Mouse (Mus musculus) intestine, embryonic 16.5 days (tissue): ENCODE results near the gene Top2a. TPM values are rescaled to one million over a fixed set of nuclear protein-coding genes. Genes with fewer than 3 reads are reported as not detected.

ENCODE experiments used
- ATAC-seq: fragments of 200-750 bp; cut with Nextera tagmentation; 2 replicates; pipeline ENCODE4 v1.8.0; 2017; ENCODE audit warnings: moderate TSS enrichment, moderate library complexity
- H3K27ac ChIP-seq: fragments of 300-500 bp; sonication (generic); 2 replicates; pipeline ENCODE4 v1.5.1; 2014; ENCODE audit warnings: mild to moderate bottlenecking, low read length
- H3K27me3 ChIP-seq: fragments of 300-500 bp; sonication (generic); replicated peaks from 2 replicates; pipeline ENCODE4 v1.6.1; 2014; ENCODE audit warnings: low read length, control low read depth, mixed read lengths; ENCODE audit not compliant: control insufficient read depth, insufficient read depth
- H3K36me3 ChIP-seq: fragments of 300-500 bp; sonication (generic); 2 replicates; pipeline ENCODE4 v1.6.1; 2014; ENCODE audit warnings: low read length, control low read depth; ENCODE audit not compliant: control insufficient read depth, insufficient read depth
- H3K4me1 ChIP-seq: fragments of 300-500 bp; sonication (generic); 2 replicates; pipeline ENCODE4 v1.6.1; 2014; ENCODE audit warnings: low read length, control low read depth, mixed read lengths; ENCODE audit not compliant: control insufficient read depth, insufficient read depth
- H3K4me2 ChIP-seq: fragments of 300-500 bp; sonication (generic); 2 replicates; pipeline ENCODE4 v1.6.1; 2014; ENCODE audit warnings: low read depth, low read length, control low read depth
- H3K4me3 ChIP-seq: fragments of 300-500 bp; sonication (generic); 2 replicates; pipeline ENCODE4 v1.5.1; 2014; ENCODE audit warnings: mild to moderate bottlenecking, low read length
- H3K9ac ChIP-seq: fragments of 300-500 bp; sonication (generic); 2 replicates; pipeline ENCODE4 v1.6.1; 2014; ENCODE audit warnings: low read depth, low read length
- H3K9me3 ChIP-seq: fragments of 300-500 bp; sonication (generic); 2 replicates; pipeline ENCODE4 v1.6.1; 2016; ENCODE audit warnings: low read length, control low read depth; ENCODE audit not compliant: control insufficient read depth
- WGBS: fragments of 180-500 bp; shearing (Covaris S2); extraction: QIAGEN DNeasy Blood & Tissue Kit; methylation state at CpG from one replicate; pipeline ENCODE4 v1.1.7; 2014; 5-methylcytosine and 5-hydroxymethylcytosine counted together
- polyA plus RNA-seq: library from polyadenylated mRNA; unstranded; fragments of >200 nt; fragmentation: Nextera tagmentation; extraction: Ambion mirVana; gene quantifications from 2 replicates; pipeline ENCODE4 v1.2.1, GENCODE M21; 2015

Top2a gene
- polyA plus RNA-seq, 1 experiment from 2014 or later, result 149 TPM

GRCm38 (mm10) chr11:98950484-98950883 lies 73.5 kb downstream of the Top2a start:
- WGBS, result 83% methylated on average over 9 of the region's 9 CpGs
- H3K4me3 ChIP-seq, result no peak overlapping the region
- no peak overlapping the region for H3K9ac ChIP-seq
- H3K4me1 ChIP-seq, result peaks cover 75% of the 10 kb centered on the region
- H3K27ac ChIP-seq, result peak overlapping the region; percentile 13; the same call in 1 of the 2 replicates
- H3K4me2 ChIP-seq, result no peak overlapping the region
- H3K36me3 ChIP-seq, result peaks cover 8% of the 10 kb centered on the region; the same call in 1 of the 2 replicates
- ATAC-seq, result no peak
- no peaks in the 10 kb centered on the region for H3K27me3 ChIP-seq
- H3K9me3 ChIP-seq, result no peaks in the 10 kb centered on the region

- WGBS, result 83% methylated on average over 7 of the region's 7 CpGs
- H3K4me1 ChIP-seq, result peaks cover 75% of the 10 kb centered on the region
Measured at GRCm38 (mm10) chr11:98949958-98950460, 74.0 kb downstream of the Top2a start.

GRCm38 (mm10) chr11:98949242-98949957 lies 74.6 kb downstream of the Top2a start:
- peaks cover 8% of the 10 kb centered on the region; the same call in 1 of the 2 replicates for H3K36me3 ChIP-seq
- 75% methylated on average over 12 of the region's 12 CpGs for WGBS
- H3K4me1 ChIP-seq, result peaks cover 75% of the 10 kb centered on the region
- no peak overlapping the region for H3K4me2 ChIP-seq
- H3K27me3 ChIP-seq, result no peaks in the 10 kb centered on the region
- H3K4me3 ChIP-seq, result no peak overlapping the region
- H3K27ac ChIP-seq, result no peak overlapping the region
- H3K9me3 ChIP-seq, result no peaks in the 10 kb centered on the region
- no peak for ATAC-seq
- H3K9ac ChIP-seq, result 0 out of 2 replicates have a peak overlapping the region, but pooled peaks have one; percentile 2

More at GRCm38 (mm10) chr11:98949958-98950460, 74.0 kb downstream of the Top2a start:
- no peak for ATAC-seq
- H3K9ac ChIP-seq, result no peak overlapping the region
- no peak overlapping the region for H3K4me2 ChIP-seq
- H3K27me3 ChIP-seq, result no peaks in the 10 kb centered on the region
- no peak overlapping the region for H3K27ac ChIP-seq
- H3K4me3 ChIP-seq, result no peak overlapping the region
- H3K9me3 ChIP-seq, result no peaks in the 10 kb centered on the region
- peaks cover 8% of the 10 kb centered on the region; the same call in 1 of the 2 replicates for H3K36me3 ChIP-seq

- ATAC-seq, result no peak
- Histone ChIP-seq H3K4me1 (peaks cover 75% of the 10 kb centered on the region), H3K4me2 (no peak overlapping the region), H3K9me3 (no peaks in the 10 kb centered on the region), H3K27me3 (no peaks in the 10 kb centered on the region), H3K4me3 (no peak overlapping the region), H3K36me3 (peaks cover 8% of the 10 kb centered on the region; the same call in 1 of the 2 replicates), H3K9ac (no peak overlapping the region), H3K27ac (0 out of 2 replicates have a peak overlapping the region, but pooled peaks have one; percentile 2)
- WGBS, result 57% methylated on average over 18 of the region's 18 CpGs
Measured at GRCm38 (mm10) chr11:98947969-98948569, 75.9 kb downstream of the Top2a start.

- WGBS, result 47% methylated on average over 3 of the region's 3 CpGs
- Histone ChIP-seq H3K4me3 (no peak overlapping the region), H3K4me2 (no peak overlapping the region), H3K27me3 (no peaks in the 10 kb centered on the region), H3K4me1 (peaks cover 81% of the 10 kb centered on the region), H3K36me3 (peaks cover 4% of the 10 kb centered on the region; the same call in 1 of the 2 replicates), H3K27ac (no peak overlapping the region), H3K9me3 (no peaks in the 10 kb centered on the region), H3K9ac (0 out of 2 replicates have a peak overlapping the region, but pooled peaks have one; percentile 25)
- no peak for ATAC-seq
Measured at GRCm38 (mm10) chr11:98945605-98945977, 78.4 kb downstream of the Top2a start.

- Histone ChIP-seq H3K4me2 (0 out of 2 replicates have a peak overlapping the region, but pooled peaks have one; percentile 17), H3K9me3 (no peaks in the 10 kb centered on the region), H3K4me1 (peaks cover 81% of the 10 kb centered on the region), H3K4me3 (no peak overlapping the region), H3K9ac (0 out of 2 replicates have a peak overlapping the region, but pooled peaks have one; percentile 48), H3K27ac (peak overlapping the region; percentile 95; the same call in 1 of the 2 replicates), H3K27me3 (no peaks in the 10 kb centered on the region), H3K36me3 (no peaks in the 10 kb centered on the region)
- WGBS, result 39% methylated on average over 11 of the region's 11 CpGs
- no peak for ATAC-seq
Measured at GRCm38 (mm10) chr11:98944897-98945604, 78.9 kb downstream of the Top2a start.

- peak overlapping the region; percentile 69 for H3K9ac ChIP-seq
- H3K4me2 ChIP-seq, result no peak overlapping the region
- peak overlapping the region; percentile 95 for H3K27ac ChIP-seq
- no peaks in the 10 kb centered on the region for H3K36me3 ChIP-seq
- H3K4me3 ChIP-seq, result no peak overlapping the region
- no peaks in the 10 kb centered on the region for H3K9me3 ChIP-seq
- WGBS, result 36% methylated on average over 14 of the region's 14 CpGs
- peaks cover 87% of the 10 kb centered on the region for H3K4me1 ChIP-seq
- H3K27me3 ChIP-seq, result no peaks in the 10 kb centered on the region
- no peak for ATAC-seq
Measured at GRCm38 (mm10) chr11:98943741-98944461, 80.1 kb downstream of the Top2a start.
